Mouse (Mus musculus) heart, embryonic 13.5 days (tissue): ENCODE measurements around the gene Irak2. TPM values are rescaled to one million over a fixed set of nuclear protein-coding genes. Genes with fewer than 3 reads are reported as not detected.
"Not testable (repeated sequence)": the region's sequence is repeated elsewhere in the genome, so short reads cannot be mapped to it uniquely, and the experiment has no call there.

Source experiments
- ATAC-seq: fragments of 200-750 bp; cut with Nextera tagmentation; 2 replicates; pipeline ENCODE4 v1.8.0; 2017; ENCODE audit warnings: moderate TSS enrichment; ENCODE audit not compliant: insufficient number of reproducible peaks, low FRiP score, low TSS enrichment; ENCODE audit errors: extremely low read depth
- H3K27ac ChIP-seq: fragments of 300-500 bp; sonication (generic); replicated peaks from 2 replicates; pipeline ENCODE4 v1.5.1; 2015; ENCODE audit warnings: moderate library complexity, mild to moderate bottlenecking, inconsistent platforms
- H3K27me3 ChIP-seq: fragments of 300-500 bp; sonication (generic); replicated peaks from 2 replicates; pipeline ENCODE4 v1.6.1; 2015; ENCODE audit warnings: mild to moderate bottlenecking, inconsistent platforms
- H3K36me3 ChIP-seq: fragments of 300-500 bp; sonication (generic); 2 replicates; pipeline ENCODE4 v1.6.1; 2015; ENCODE audit warnings: mild to moderate bottlenecking, inconsistent platforms
- H3K4me1 ChIP-seq: fragments of 300-500 bp; sonication (generic); 2 replicates; pipeline ENCODE4 v1.6.1; 2015; ENCODE audit warnings: inconsistent platforms
- H3K4me2 ChIP-seq: fragments of 300-500 bp; sonication (generic); 2 replicates; pipeline ENCODE4 v1.6.1; 2015; ENCODE audit warnings: inconsistent platforms, mild to moderate bottlenecking, moderate library complexity
- H3K4me3 ChIP-seq: fragments of 300-500 bp; sonication (generic); 2 replicates; pipeline ENCODE4 v1.5.1; 2015; ENCODE audit warnings: moderate library complexity, mild to moderate bottlenecking, inconsistent platforms
- H3K9ac ChIP-seq: fragments of 300-500 bp; sonication (generic); 2 replicates; pipeline ENCODE4 v1.6.1; 2015; ENCODE audit warnings: inconsistent platforms, mild to moderate bottlenecking, moderate library complexity
- H3K9me3 ChIP-seq: fragments of 300-500 bp; sonication (generic); 2 replicates; pipeline ENCODE4 v1.6.1; 2016; ENCODE audit warnings: inconsistent platforms
- WGBS: fragments of 180-500 bp; shearing (Covaris S2); methylation state at CpG from one replicate; pipeline ENCODE4 v1.1.7; 2015; ENCODE audit warnings: mixed read lengths; 5-methylcytosine and 5-hydroxymethylcytosine counted together
- polyA plus RNA-seq: library from polyadenylated mRNA; unstranded; fragments of >200 nt; fragmentation: Nextera tagmentation; extraction: Ambion mirVana; gene quantifications from 2 replicates; pipeline ENCODE4 v1.2.1, GENCODE M21; 2015

The Irak2 gene
- polyA plus RNA-seq, 1 experiment from 2014 or later: 6.2 TPM

DNA sequence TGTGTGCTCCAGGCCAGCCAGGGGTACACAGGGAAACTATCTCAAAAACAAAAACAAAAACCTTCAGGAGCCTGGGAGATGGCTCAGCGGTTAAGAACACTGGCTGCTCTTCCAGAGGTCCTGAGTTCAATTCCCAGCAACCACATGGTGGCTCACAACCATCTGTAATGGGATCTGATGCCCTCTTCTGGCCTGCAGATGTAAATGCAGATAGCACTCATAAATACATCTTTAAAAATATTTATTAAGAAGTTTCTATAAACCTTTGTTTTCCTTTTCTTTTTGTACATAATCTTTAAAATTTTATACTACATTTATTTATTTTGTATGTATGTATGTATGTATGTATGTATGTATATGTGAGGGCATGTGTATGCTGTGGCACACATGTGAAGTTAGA lies 33.8 kb downstream of the Irak2 start:
- not testable (repeated sequence) for H3K27ac ChIP-seq, H3K9ac ChIP-seq, H3K9me3 ChIP-seq, H3K4me3 ChIP-seq, ATAC-seq, H3K27me3 ChIP-seq, H3K4me2 ChIP-seq
- peaks cover 12% of the 10 kb centered on the region for H3K36me3 ChIP-seq
- 82% methylated on average over 1 of the region's 1 CpGs for WGBS
- peaks cover 22% of the 10 kb centered on the region for H3K4me1 ChIP-seq

DNA sequence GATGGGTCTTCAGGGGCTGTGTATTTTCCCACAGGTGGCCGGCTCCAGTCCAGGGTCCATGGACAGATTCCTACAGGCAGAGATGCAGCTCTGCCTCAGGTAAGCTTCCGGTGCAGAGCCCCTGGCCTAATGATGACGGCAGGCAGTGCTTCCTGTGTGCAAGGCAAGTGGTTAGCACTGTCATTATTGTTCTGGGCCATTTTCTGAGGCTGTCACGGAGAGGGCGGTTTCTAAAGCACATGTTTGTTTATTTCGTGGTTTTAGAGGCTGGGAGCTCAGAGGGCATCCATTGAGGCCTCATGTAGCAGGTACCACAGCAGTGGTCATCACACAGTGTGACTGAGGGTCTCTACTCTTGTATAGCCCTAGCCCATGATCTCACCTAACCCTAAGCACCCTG lies 34.7 kb downstream of the Irak2 start:
- Histone ChIP-seq H3K9ac (no peak overlapping the region), H3K36me3 (peaks cover 12% of the 10 kb centered on the region), H3K4me2 (no peak overlapping the region), H3K4me3 (no peak overlapping the region), H3K27me3 (no peaks in the 10 kb centered on the region), H3K9me3 (peaks cover 6% of the 10 kb centered on the region; the same call in 1 of the 2 replicates), H3K27ac (no peak overlapping the region), H3K4me1 (peaks cover 22% of the 10 kb centered on the region)
- no peak for ATAC-seq
- 81% methylated on average over 6 of the region's 6 CpGs for WGBS

DNA sequence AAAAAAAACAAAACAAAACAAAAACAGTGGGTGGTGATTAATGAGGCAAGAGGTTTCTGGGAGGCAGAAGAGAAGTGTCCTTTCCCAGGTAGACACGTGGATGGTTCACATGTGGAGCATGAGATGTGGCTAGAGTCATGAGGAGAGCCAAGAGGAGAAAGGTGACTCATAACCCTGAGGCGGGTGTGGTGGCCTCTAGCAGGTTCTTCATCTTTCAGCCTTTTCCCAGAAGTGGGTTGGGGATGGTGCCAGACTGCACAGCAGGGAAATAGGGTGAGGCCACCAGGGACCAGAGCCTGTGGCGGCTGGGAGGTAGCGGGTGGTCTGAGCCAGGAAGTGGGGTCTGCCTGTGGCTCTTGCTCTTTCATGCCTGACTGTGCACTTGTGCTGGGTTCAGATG lies 37.0 kb downstream of the Irak2 start:
- 59% methylated on average over 4 of the region's 4 CpGs for WGBS
- Histone ChIP-seq H3K9ac (no peak overlapping the region), H3K4me2 (no peak overlapping the region), H3K4me1 (peaks cover under 1% of the 10 kb centered on the region; the same call in 1 of the 2 replicates), H3K27ac (no peak overlapping the region), H3K27me3 (no peaks in the 10 kb centered on the region), H3K36me3 (peaks cover 12% of the 10 kb centered on the region), H3K9me3 (peaks cover 6% of the 10 kb centered on the region; the same call in 1 of the 2 replicates), H3K4me3 (no peak overlapping the region)
- ATAC-seq: no peak

DNA sequence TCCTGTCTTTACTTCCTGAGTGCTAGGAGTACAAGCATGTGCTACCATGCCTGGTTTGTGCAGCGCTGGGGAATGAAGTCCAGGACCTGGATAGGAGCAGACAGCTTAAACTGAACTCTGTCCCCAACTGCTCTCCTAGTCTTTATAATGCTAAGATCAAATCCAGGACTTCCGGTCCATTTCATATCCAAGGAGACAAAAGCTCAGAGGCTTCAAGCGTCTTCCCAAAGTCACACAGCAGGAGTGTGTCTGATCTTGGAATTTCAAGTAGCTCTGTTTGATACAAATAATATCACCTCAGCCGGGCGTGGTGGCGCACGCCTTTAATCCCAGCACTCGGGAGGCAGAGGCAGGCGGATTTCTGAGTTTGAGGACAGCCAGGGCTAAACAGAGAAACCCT lies 37.7 kb downstream of the Irak2 start:
- H3K9ac ChIP-seq: no peak overlapping the region
- no peak overlapping the region for H3K27ac ChIP-seq
- no peak for ATAC-seq
- H3K4me2 ChIP-seq: no peak overlapping the region
- 88% methylated on average over 9 of the region's 9 CpGs for WGBS
- H3K36me3 ChIP-seq: peaks cover 12% of the 10 kb centered on the region
- H3K4me3 ChIP-seq: no peak overlapping the region
- no peaks in the 10 kb centered on the region for H3K27me3 ChIP-seq
- peaks cover under 1% of the 10 kb centered on the region; the same call in 1 of the 2 replicates for H3K4me1 ChIP-seq
- H3K9me3 ChIP-seq: peaks cover 6% of the 10 kb centered on the region; the same call in 1 of the 2 replicates

DNA sequence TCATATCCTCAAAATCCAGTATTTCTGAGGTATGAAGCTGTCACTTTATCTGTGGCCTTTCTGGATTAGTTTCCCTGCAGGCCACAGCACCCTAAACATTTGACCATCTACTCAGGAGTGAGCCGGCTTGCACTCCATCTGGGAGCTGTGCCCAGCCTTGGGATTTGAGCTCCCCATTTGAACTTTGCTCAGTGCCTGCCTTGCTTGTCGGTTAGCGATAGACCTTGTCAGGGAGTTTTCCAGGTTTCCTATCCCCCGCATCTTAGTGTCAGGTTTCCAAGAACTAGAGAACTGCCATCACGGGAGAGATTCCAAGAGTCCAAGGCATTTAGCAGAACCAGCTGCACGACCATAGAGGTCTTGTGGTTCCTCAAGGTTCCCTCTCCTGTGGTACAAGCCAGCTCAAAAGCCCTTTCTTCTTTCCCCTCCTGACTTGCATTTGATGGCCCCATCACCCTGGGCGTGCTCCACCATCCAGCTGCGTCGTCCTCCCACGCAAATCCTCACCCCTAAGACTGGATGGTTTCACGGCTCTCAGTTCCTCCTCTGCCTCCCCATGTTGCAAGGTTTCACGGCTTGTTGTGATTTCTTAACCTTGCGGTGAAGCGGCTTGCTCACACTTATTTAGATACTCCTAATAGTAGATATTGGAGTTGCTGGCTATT lies 38.9 kb downstream of the Irak2 start:
- Histone ChIP-seq H3K4me3 (no peak overlapping the region), H3K9me3 (no peaks in the 10 kb centered on the region), H3K9ac (no peak overlapping the region), H3K4me1 (peaks cover 3% of the 10 kb centered on the region; the same call in 1 of the 2 replicates), H3K27me3 (no peaks in the 10 kb centered on the region), H3K4me2 (no peak overlapping the region), H3K36me3 (peaks cover 3% of the 10 kb centered on the region; the same call in 1 of the 2 replicates), H3K27ac (no peak overlapping the region)
- ATAC-seq: no peak
- WGBS: 67% methylated on average over 14 of the region's 14 CpGs

DNA sequence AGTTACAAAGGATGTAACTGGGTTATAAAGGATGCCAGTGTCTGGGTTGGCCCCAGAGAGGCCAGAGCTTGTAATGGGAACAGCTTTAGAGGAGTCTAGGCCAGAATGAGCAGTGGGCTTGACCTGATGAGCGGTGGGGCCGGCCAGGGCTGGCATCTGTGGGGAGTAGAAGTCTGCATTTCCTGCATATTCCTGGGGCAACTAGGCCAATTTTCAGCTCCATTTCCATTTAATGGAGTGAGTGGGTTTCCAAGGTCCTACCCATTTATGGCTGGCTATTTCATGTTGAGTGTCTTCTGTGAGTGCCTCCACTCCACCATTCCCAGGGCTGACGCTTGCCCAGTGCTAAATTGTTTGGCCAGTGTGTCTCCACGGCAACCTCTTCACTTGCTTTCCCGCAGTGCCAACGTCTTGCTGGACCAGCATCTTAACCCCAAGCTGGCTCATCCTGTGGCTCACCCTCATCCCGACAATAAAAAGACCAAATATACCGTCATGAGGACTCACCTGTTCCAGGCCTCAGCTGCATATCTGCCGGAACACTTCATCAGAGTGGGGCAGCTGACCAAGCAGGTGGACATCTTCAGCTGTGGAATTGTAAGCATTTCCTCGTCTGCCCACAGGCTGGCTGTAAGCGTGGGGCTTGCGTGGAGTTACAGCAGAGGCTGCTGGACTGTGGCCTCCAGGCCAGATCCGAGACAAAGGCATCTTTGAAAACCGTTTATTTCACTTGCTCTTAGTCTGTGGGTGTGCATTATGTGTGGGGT lies 40.2 kb downstream of the Irak2 start:
- ATAC-seq: no peak
- no peak overlapping the region for H3K27ac ChIP-seq
- H3K4me3 ChIP-seq: no peak overlapping the region
- H3K9ac ChIP-seq: no peak overlapping the region
- H3K4me2 ChIP-seq: no peak overlapping the region
- 75% methylated on average over 14 of the region's 14 CpGs for WGBS
- peaks cover 8% of the 10 kb centered on the region; the same call in 1 of the 2 replicates for H3K36me3 ChIP-seq
- no peaks in the 10 kb centered on the region for H3K27me3 ChIP-seq
- H3K4me1 ChIP-seq: peaks cover 3% of the 10 kb centered on the region; the same call in 1 of the 2 replicates
- H3K9me3 ChIP-seq: no peaks in the 10 kb centered on the region

DNA sequence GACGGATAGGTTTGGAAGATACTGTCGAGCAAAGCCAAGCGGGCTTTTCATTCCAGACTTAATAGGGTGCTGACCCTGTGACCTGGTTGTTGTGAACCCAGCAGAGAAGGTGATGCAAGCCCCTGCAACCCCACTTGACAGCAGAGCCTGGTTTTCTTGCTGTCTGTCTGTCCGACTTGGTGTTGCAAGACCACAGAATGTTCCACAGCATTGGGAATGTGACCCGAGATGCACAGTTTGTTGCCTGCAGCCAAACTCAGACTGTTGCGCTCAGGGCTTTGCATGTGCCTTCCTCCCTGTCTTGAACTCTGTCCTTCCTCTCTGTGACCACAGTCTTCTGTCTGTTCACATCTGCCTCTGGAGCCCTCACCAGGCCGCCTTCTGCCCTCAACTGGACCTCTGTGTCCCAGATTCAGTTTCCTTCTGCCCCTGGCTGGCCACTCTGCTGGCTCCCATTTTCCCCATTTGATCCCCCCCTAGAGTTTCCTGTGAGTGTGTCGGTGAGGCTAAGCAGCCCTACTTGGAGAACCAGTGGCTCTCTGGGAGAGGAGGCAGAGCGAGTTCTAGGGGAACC lies 41.8 kb downstream of the Irak2 start:
- Histone ChIP-seq H3K4me3 (no peak overlapping the region), H3K36me3 (peaks cover 15% of the 10 kb centered on the region; the same call in 1 of the 2 replicates), H3K27ac (no peak overlapping the region), H3K4me1 (peaks cover 3% of the 10 kb centered on the region; the same call in 1 of the 2 replicates), H3K9ac (no peak overlapping the region), H3K4me2 (no peak overlapping the region), H3K9me3 (no peaks in the 10 kb centered on the region), H3K27me3 (no peaks in the 10 kb centered on the region)
- 77% methylated on average over 9 of the region's 9 CpGs for WGBS
- no peak for ATAC-seq

DNA sequence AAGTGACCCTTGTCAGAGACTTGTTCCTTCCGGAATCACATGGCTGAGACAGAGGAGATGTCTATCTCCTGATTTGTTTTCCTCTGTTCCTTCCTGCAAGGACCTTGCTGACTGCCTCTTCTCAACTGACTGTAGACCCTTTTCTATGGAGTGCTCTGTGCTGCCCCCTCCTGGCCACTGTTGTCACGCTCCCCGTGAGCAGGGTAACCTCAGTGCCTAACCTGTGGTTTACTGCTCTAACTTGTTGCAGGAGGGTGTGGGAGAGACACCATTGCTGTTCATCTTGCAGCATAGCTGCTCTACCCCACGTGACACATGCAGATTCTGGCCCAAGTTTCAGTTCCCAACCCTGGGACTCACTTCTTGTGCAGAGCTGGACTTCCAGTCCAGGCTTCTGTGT lies 43.0 kb downstream of the Irak2 start:
- H3K9me3 ChIP-seq: no peaks in the 10 kb centered on the region
- H3K27me3 ChIP-seq: no peaks in the 10 kb centered on the region
- peaks cover 3% of the 10 kb centered on the region; the same call in 1 of the 2 replicates for H3K4me1 ChIP-seq
- no peak overlapping the region for H3K4me3 ChIP-seq
- ATAC-seq: no peak; the same call in 1 of the 2 replicates
- H3K4me2 ChIP-seq: no peak overlapping the region
- H3K27ac ChIP-seq: no peak overlapping the region
- H3K9ac ChIP-seq: no peak overlapping the region
- 13% methylated on average over 4 of the region's 4 CpGs for WGBS
- peaks cover 15% of the 10 kb centered on the region; the same call in 1 of the 2 replicates for H3K36me3 ChIP-seq

DNA sequence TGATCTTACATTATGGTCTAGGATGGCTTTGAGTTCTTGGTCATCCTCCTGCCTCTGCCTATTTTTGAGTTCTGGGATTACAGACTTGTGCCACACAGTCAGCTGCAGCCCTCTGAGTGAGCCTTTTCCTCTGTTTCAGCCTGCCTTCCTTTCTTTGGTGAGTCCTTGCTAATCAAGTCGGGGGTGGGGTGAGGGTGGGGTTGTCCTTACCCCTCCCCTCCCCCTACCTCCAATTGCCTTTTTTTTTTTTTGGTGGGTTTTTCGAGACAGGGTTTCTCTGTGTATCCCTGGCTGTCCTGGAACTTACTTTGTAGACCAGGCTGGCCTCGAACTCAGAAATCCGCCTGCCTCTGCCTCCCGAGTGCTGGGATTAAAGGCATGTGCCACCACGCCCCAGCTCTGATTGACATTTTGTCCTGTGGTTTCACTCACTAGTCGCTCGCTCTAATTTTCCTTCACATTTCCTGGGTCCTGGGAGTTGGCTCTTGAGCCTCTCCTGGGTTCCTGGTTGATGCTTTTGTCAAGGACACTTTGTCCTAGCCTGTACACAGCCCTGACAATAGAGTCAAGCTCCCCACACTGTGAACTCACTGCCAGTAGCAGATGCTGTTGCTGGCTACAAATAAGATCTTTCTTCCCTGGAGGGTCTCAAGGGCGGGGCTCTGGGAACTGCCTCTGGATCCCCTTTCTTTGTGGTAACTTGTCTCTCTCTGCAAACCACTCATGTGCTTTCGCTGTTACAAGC lies 45.0 kb downstream of the Irak2 start:
- Histone ChIP-seq H3K9me3 (no peaks in the 10 kb centered on the region), H3K4me2 (no peak overlapping the region), H3K36me3 (0 out of 2 replicates have a peak, but pooled peaks cover 12% of the 10 kb centered on the region), H3K9ac (no peak overlapping the region), H3K4me1 (peaks cover 15% of the 10 kb centered on the region), H3K27me3 (no peaks in the 10 kb centered on the region), H3K4me3 (no peak overlapping the region), H3K27ac (no peak overlapping the region)
- 82% methylated on average over 10 of the region's 10 CpGs for WGBS
- ATAC-seq: no peak

DNA sequence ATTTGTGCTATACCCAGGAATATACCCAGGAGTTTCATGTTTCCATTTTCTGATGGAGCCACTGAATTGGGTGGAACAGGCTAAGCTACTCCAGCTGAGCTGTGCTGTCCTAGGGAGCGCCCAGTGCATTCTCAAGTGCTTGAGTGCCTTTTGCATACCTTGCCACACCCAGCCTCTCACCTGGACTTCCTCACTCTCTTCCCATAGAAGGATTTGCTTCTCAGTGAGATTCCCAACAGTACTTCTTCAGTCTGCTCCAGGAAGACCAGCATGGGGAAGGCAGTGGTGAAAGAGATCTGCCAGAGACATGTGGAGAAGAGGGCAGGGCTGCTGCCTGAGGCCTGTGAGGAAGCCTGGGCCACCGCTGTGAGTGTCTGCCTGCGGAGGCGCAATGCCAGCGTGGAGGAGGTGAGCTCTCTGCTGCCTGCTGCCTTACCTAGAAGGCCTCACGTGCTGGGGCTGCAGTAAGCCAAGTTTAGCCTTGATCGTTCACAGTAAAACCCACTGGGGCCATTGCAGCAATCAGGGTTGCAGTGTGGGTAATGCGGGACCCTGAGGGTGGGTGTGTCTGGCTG lies 48.4 kb downstream of the Irak2 start:
- Histone ChIP-seq H3K9me3 (no peaks in the 10 kb centered on the region), H3K36me3 (0 out of 2 replicates have a peak, but pooled peaks cover 12% of the 10 kb centered on the region), H3K27me3 (no peaks in the 10 kb centered on the region), H3K27ac (no peak overlapping the region), H3K4me1 (peaks cover 38% of the 10 kb centered on the region), H3K4me3 (no peak overlapping the region), H3K9ac (0 out of 2 replicates have a peak overlapping the region, but pooled peaks have one; percentile 38), H3K4me2 (no peak overlapping the region)
- WGBS: 45% methylated on average over 8 of the region's 8 CpGs
- no peak for ATAC-seq
